Mouse (Mus musculus): ENCODE data around the gene Mrpl1.

Gene Mrpl1

GRCm38 (mm10) chr5:96308645-96309044, 99.4 kb downstream of the Mrpl1 start:
- DNase-seq (ENCODE audit: low read depth, low spot score) = no peak

GRCm38 (mm10) chr5:96309566-96309965, 100.3 kb downstream of the Mrpl1 start:
- no peak for DNase-seq (ENCODE audit: low read depth, low spot score)

- DNase-seq (ENCODE audit: low read depth, low spot score) = no peak
Observed at GRCm38 (mm10) chr5:96311677-96312076, 102.4 kb downstream of the Mrpl1 start.

All from c-Kit-negative CD71-positive TER-119-positive erythroid progenitor cells, embryonic 14.5 days (primary cell).